ENCODE assay signal across 15 mouse cellular contexts in genomic region chr5:140801782-140802181, GRCm38 (mm10).
"Had no signal": no experiment of that assay in that cellular context is flagged by ENCODE, and none has a peak within 500 bp of the region (broad histone marks: within the 10 kb centered on the region; RNA-seq: fewer than 3 reads in every experiment).

No protein-coding gene starts in this region.

- H3K4me2 ChIP-seq: neural tube, embryonic 15.5 days had no signal

- H3K9me3 ChIP-seq: limb, embryonic 10.5 days; midbrain, embryonic 10.5 days; neural tube, embryonic 15.5 days had no signal

- H3K36me3 ChIP-seq: limb, embryonic 10.5 days; midbrain, embryonic 10.5 days; neural tube, embryonic 15.5 days had no signal

- H3K27me3 ChIP-seq: neural tube, embryonic 15.5 days had no signal

- H3K27ac ChIP-seq: left cerebral cortex, adult 2 months; limb, embryonic 10.5 days; liver, embryonic 14.5 days; midbrain, embryonic 10.5 days; neural tube, embryonic 15.5 days had no signal

- H3K4me3 ChIP-seq: left cerebral cortex, adult 2 months; limb, embryonic 10.5 days; midbrain, embryonic 10.5 days; myocyte; neural tube, embryonic 15.5 days had no signal

- ATAC-seq: lung, postnatal 0 days had no signal

- H3K9ac ChIP-seq: liver, embryonic 14.5 days; neural tube, embryonic 15.5 days had no signal

- DNase-seq: kidney, adult 18-20 months; kidney, postnatal 10 days; kidney, postnatal 4 days; lung, adult 2 months; lung, postnatal 4 days; midbrain, embryonic 14.5 days; right cerebral cortex, postnatal 14 days; thymus, postnatal 36 days had no signal
